Mouse (Mus musculus) urinary bladder, postnatal 14 days (tissue): ENCODE measurements around the gene Naa30.
A peak's percentile ranks its signal among the peaks of the same experiment; 100 is the strongest.

ENCODE experiments used
- DNase-seq: peaks from one replicate; pipeline ENCODE4 v3.0.0; 2021; ENCODE audit warnings: low spot score

Naa30 gene

GRCm38 (mm10) chr14:49226471-49226870 is 54.4 kb downstream of the Naa30 start:
- no peak for DNase-seq

- peak; percentile 32 for DNase-seq
Observed at GRCm38 (mm10) chr14:49226986-49227385, 55.0 kb downstream of the Naa30 start.

GRCm38 (mm10) chr14:49231845-49232244 is 59.8 kb downstream of the Naa30 start:
- no peak for DNase-seq

DNA sequence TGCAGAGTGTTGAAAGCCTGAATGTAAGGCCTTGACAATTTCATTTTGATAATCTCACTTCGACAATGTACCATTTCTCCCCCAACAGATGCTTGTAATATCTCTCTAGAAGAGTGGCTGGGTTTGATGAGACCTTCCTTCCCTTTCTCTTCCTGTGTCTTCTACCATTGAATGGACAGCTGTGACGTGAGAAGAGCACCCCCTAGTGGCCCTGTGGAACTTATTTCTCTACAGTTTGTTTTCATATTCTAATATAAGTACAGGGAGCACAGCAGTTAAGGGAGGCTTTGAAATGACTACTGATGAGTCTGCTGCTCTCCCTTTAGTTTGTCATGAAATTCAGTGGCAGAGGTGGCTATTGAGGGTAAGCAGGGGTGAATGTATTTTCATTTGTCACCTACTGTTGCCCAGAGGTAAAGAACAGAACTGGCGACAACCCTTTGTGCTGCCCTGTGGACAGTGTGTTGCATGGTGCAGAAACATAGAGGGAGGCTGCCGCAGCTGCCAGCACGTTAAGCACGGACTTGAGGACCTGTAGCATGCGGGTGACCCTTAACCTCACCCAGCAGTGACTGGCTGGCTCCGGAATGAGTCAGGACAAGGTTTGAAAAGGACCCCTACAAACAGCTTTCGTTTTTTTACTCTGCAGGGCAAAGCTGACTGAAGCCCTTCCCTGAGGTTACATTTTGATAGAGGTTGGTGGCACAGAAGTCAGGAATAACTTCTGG is 62.9 kb downstream of the Naa30 start:
- DNase-seq: peak; percentile 45

DNA sequence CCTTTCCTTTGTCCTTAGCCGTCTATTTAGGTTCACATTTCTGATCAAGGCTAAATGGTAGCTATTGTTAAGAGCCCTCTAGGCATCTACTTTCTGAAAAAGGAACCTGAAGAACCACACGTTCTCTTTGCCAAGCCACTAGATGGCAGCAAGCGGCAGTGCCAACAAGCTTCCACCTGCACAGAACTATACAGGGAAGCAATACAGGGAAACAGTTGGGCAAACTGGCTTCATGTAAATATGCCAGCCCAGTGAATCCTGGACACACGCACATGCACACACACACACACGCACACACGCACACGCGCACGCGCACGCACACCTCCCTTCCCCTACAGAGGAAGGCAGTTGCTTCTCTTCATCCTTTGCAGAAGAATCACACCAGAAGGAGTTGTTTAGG is 66.2 kb downstream of the Naa30 start:
- peak; percentile 59 for DNase-seq
